Mouse (Mus musculus) brain, embryonic 14.5 days (tissue): ENCODE measurements at regions not wholly inside any gene's neighbourhood (a gene's known extent, or its start where the extent isn't known, plus 50 kb on each side); places are given as distances from the start of the nearest gene placed in this dataset.
A peak's percentile ranks its signal among the peaks of the same experiment; 100 is the strongest.

Source experiments
- CTCF ChIP-seq: fragments of 200-500 bp; IDR thresholded peaks from 2 replicates; pipeline ENCODE4 v1.5.1; 2012; ENCODE audit warnings: inconsistent platforms, mild to moderate bottlenecking, moderate library complexity, borderline replicate concordance; ENCODE audit not compliant: insufficient read depth, insufficient read length; ENCODE audit errors: extremely low read depth
- POLR2A ChIP-seq: fragments of 200-500 bp; IDR thresholded peaks from 2 replicates; pipeline ENCODE4 v1.6.1; 2012; ENCODE audit warnings: mild to moderate bottlenecking, inconsistent platforms, borderline replicate concordance; ENCODE audit not compliant: poor library complexity, insufficient read depth, insufficient read length, severe bottlenecking; ENCODE audit errors: extremely low read depth

GRCm38 (mm10) chr4:131431188-131431587 is 406.9 kb downstream of the Ptpru start:
- TF ChIP-seq CTCF (peak; percentile 97), POLR2A (no peak)
